Mouse (Mus musculus): ENCODE measurements at regions not wholly inside any gene's neighbourhood (a gene's known extent, or its start where the extent isn't known, plus 50 kb on each side); places are given as distances from the start of the nearest gene placed in this dataset.

GRCm38 (mm10) chr13:93243076-93243475, 50.9 kb upstream of the Tent2 start:
- DNase-seq: peak; percentile 62

- DNase-seq: peak; percentile 23
Measured at GRCm38 (mm10) chr13:93248711-93249110, 50.7 kb upstream of the Homer1 start.

Data from layer of hippocampus, adult 9-11 months (tissue).